Mouse (Mus musculus) heart, adult 2 months (tissue): ENCODE data around the gene Lrtm1. TPM values are rescaled to one million over a fixed set of nuclear protein-coding genes. Genes with fewer than 3 reads are reported as not detected.
A peak's percentile ranks its signal among the peaks of the same experiment; 100 is the strongest.

ENCODE experiments used
- DNase-seq, 2 experiments: peaks; one replicate each; pipeline ENCODE4 v3.0.0; 2021
- H3K27ac ChIP-seq: fragments of 200-600 bp; 2 replicates; pipeline ENCODE4 v1.8.1; 2022
- H3K27me3 ChIP-seq: fragments of 200-500 bp; 2 replicates; pipeline ENCODE4 v1.6.1; 2012; ENCODE audit warnings: mild to moderate bottlenecking, low read length, inconsistent platforms, mixed read lengths; ENCODE audit not compliant: control insufficient read depth, insufficient read depth
- H3K36me3 ChIP-seq: fragments of 200-500 bp; 2 replicates; pipeline ENCODE4 v1.6.1; 2012; ENCODE audit warnings: low read length, inconsistent platforms; ENCODE audit not compliant: control insufficient read depth, insufficient read depth
- H3K4me1 ChIP-seq: fragments of 200-500 bp; 2 replicates; pipeline ENCODE4 v1.6.1; 2011; ENCODE audit warnings: low read length; ENCODE audit not compliant: control insufficient read depth, insufficient read depth
- H3K4me3 ChIP-seq: fragments of 200-600 bp; 2 replicates; pipeline ENCODE4 v1.8.1; 2022
- H3K79me2 ChIP-seq: fragments of 200-500 bp; replicated peaks from 2 replicates; pipeline ENCODE4 v1.6.1; 2012; ENCODE audit warnings: mild to moderate bottlenecking, inconsistent platforms, low read length, moderate library complexity, mixed read lengths; ENCODE audit not compliant: control insufficient read depth, insufficient read depth
- H3K9ac ChIP-seq: fragments of 200-500 bp; 2 replicates; pipeline ENCODE4 v1.6.1; 2012; ENCODE audit warnings: low read depth, mild to moderate bottlenecking, control low read depth, inconsistent platforms, low read length, mixed read lengths
- CTCF ChIP-seq: fragments of 200-600 bp; IDR thresholded peaks from 2 replicates; pipeline ENCODE4 v1.8.1; 2022; ENCODE audit warnings: antibody characterized with exemption, mild to moderate bottlenecking, moderate library complexity
- EP300 ChIP-seq: fragments of 200-500 bp; IDR thresholded peaks from 2 replicates; pipeline ENCODE4 v1.6.1; 2011; ENCODE audit warnings: low read depth, low read length, control low read depth; ENCODE audit not compliant: insufficient read depth
- POLR2A ChIP-seq: fragments of 200-500 bp; IDR thresholded peaks from 2 replicates; pipeline ENCODE4 v1.6.1; 2011; ENCODE audit warnings: mild to moderate bottlenecking, low read depth, low read length, control low read depth; ENCODE audit not compliant: insufficient read depth
- WGBS: fragments of 180-500 bp; shearing (Covaris S2); methylation state at CpG from one replicate; pipeline ENCODE4 v1.1.7; 2018; 5-methylcytosine and 5-hydroxymethylcytosine counted together
- intact Hi-C: fragments of 180-260 bp; cut with DNase I; formaldehyde crosslinking; loops from one replicate; pipeline ENCODE4 v1.15.1; 2025
- polyA plus RNA-seq: library from polyadenylated mRNA; depleted of rRNA; stranded (reverse); fragments of >200 nt; gene quantifications from 2 replicates; pipeline ENCODE4 v1.2.3, GENCODE M21; 2012
- total RNA-seq, 2 experiments: library from RNA; stranded (reverse); gene quantifications; 2 replicates each; pipeline ENCODE4 v1.2.3; 2021

Lrtm1 gene
- total and polyA plus RNA-seq, 3 experiments: 81.6 to 202 (median 189) TPM

DNA sequence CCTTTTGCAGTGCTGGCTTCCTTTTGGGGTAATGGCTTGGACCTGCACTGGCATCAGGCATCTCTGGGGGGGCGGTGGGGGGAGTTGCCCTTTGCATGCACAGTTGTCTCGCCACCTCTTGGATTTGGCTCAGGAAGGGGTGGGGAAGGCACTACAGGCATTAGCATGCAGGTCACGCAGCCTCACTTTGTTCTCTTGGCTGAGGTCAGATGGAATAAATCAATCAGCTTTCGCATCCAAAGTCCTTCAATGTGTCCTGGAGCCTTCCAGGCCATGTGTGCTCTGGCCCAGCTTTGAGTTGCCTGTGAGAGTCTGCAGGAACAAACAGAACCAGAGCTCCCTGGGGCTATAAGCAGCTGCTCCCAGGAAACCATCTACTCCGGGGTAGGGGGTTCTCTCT, 2.1 kb upstream of the Lrtm1 start:
- WGBS: 72% methylated on average over 5 of the region's 5 CpGs
- H3K9ac ChIP-seq: no peak overlapping the region
- H3K4me3 ChIP-seq: no peak overlapping the region
- no peaks in the 10 kb centered on the region for H3K79me2 ChIP-seq
- no peak overlapping the region for H3K27ac ChIP-seq
- no peak for DNase-seq
- intact Hi-C loops: no loop called here
- H3K27me3 ChIP-seq: no peaks in the 10 kb centered on the region
- no peaks in the 10 kb centered on the region for H3K36me3 ChIP-seq
- no peak for TF ChIP-seq POLR2A
- TF ChIP-seq EP300: no peak
- no peak for TF ChIP-seq CTCF
- H3K4me1 ChIP-seq: no peaks in the 10 kb centered on the region

GRCm38 (mm10) chr14:29018316-29019000, 450 bp downstream of the Lrtm1 start:
- H3K27ac ChIP-seq: peak overlapping the region; percentile 84
- WGBS: 42% methylated on average over 7 of the region's 7 CpGs
- H3K27me3 ChIP-seq: no peaks in the 10 kb centered on the region
- TF ChIP-seq CTCF (no peak), POLR2A (no peak), EP300 (no peak)
- H3K36me3 ChIP-seq: no peaks in the 10 kb centered on the region
- H3K4me3 ChIP-seq: peak overlapping the region; percentile 46
- intact Hi-C loops: no loop called here
- no peak for DNase-seq
- no peaks in the 10 kb centered on the region for H3K79me2 ChIP-seq
- peak overlapping the region; percentile 56 for H3K9ac ChIP-seq
- H3K4me1 ChIP-seq: no peaks in the 10 kb centered on the region

DNA sequence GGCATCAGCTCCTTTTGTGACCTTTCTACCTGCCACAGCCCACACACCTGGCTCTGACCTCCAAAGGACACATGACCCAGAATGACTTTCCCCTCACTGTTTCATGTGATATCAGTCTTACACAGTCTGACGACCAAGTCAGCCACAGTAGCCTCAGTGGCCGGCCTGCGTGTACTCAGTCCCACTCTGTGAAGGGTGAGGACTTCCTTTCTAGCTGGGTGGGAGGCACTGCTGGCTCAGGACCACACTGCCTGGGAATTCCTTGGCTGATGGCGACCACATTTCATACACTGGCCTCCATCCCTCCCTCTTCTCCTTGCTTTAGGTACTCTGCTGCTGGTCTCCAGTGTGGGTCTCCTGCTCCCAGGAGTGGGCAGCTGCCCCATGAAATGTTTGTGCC, 3.3 kb downstream of the Lrtm1 start:
- peak overlapping the region; percentile 60 for H3K9ac ChIP-seq
- 0 out of 2 replicates have a peak overlapping the region, but pooled peaks have one; percentile 18 for H3K4me3 ChIP-seq
- H3K79me2 ChIP-seq: no peaks in the 10 kb centered on the region
- no peak for DNase-seq
- no peaks in the 10 kb centered on the region for H3K27me3 ChIP-seq
- 65% methylated on average over 4 of the region's 4 CpGs for WGBS
- H3K36me3 ChIP-seq: no peaks in the 10 kb centered on the region
- H3K27ac ChIP-seq: peak overlapping the region; percentile 84
- intact Hi-C loops: no loop called here
- no peaks in the 10 kb centered on the region for H3K4me1 ChIP-seq
- TF ChIP-seq CTCF: no peak
- no peak for TF ChIP-seq EP300
- peak; percentile 52; the same call in 1 of the 2 replicates for TF ChIP-seq POLR2A

DNA sequence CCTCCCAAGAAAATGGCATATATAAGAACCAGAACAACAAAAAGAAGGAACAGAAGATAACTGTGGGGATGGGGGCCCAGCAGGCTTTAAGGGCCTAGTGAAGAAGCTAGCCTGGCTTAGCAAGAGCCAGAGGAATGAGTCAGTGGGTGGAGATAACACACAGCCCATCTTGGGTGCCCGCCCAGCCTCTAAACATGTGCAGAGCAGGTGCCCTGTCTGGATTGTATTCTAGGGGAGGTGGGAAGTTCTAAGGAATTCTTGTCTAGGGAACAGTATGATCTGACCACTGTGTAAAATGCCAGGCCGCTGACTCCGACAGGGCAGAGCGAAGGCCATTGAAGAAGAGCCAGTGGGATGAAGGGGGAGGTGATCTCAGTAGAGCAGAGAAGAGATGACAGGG, 5.2 kb downstream of the Lrtm1 start:
- no peak overlapping the region for H3K9ac ChIP-seq
- no peaks in the 10 kb centered on the region for H3K4me1 ChIP-seq
- no peaks in the 10 kb centered on the region for H3K79me2 ChIP-seq
- intact Hi-C loops: no loop called here
- H3K36me3 ChIP-seq: no peaks in the 10 kb centered on the region
- WGBS: 84% methylated on average over 4 of the region's 4 CpGs
- no peaks in the 10 kb centered on the region for H3K27me3 ChIP-seq
- peak overlapping the region; percentile 84 for H3K27ac ChIP-seq
- H3K4me3 ChIP-seq: no peak overlapping the region
- DNase-seq: peak; percentile 48 to 55
- TF ChIP-seq POLR2A: no peak
- TF ChIP-seq CTCF: no peak
- TF ChIP-seq EP300: no peak

DNA sequence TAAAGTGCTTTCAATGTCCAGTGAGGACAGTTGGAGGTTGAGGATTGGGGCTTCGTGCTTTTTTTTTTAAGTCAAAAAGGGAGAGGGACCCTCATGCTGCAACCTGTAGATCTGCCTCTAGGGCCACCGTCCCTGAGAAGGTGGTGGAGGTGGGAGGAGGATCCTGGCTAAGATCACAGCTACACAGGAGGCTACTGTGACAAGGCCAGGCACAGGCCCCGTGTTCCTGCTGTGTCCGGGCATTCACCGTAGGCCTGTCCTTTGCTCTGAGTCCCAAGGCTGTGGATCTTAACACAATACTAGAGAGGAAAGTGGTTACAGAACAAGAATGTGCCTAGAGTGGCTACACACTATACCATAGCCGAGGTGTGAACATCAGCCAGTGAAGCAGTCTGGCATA, 7.3 kb downstream of the Lrtm1 start:
- intact Hi-C loops: no loop called here

DNA sequence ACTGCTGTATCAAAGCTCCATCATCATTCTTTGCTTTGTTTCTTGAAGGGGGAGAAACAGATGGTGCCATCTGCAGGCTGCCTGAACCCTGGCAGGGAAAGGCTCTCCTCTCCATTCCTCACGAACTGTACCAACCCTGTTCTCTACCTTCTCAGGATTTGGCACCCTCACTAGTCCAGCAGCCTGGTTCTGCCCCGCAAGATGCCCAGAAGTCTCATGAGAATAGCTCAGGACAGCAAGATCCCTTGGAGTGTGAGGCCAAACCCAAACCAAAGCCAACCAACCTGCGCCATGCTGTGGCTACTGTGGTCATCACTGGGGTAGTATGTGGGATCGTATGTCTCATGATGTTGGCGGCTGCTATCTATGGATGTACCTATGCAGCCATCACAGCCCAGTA, 9.3 kb downstream of the Lrtm1 start:
- no peak for TF ChIP-seq EP300
- TF ChIP-seq POLR2A: no peak
- TF ChIP-seq CTCF: no peak
- H3K27me3 ChIP-seq: no peaks in the 10 kb centered on the region
- 77% methylated on average over 5 of the region's 5 CpGs for WGBS
- H3K79me2 ChIP-seq: no peaks in the 10 kb centered on the region
- H3K4me1 ChIP-seq: no peaks in the 10 kb centered on the region; the same call in none of the 2 replicates
- H3K27ac ChIP-seq: no peak overlapping the region; the same call in 1 of the 2 replicates
- intact Hi-C loops: no loop called here
- no peak for DNase-seq
- H3K4me3 ChIP-seq: no peak overlapping the region
- no peak overlapping the region for H3K9ac ChIP-seq
- H3K36me3 ChIP-seq: no peaks in the 10 kb centered on the region; the same call in 1 of the 2 replicates

More for the DNA sequence above, 7.3 kb downstream of the Lrtm1 start:
- H3K27ac ChIP-seq: peak overlapping the region; percentile 5
- H3K4me1 ChIP-seq: no peaks in the 10 kb centered on the region; the same call in 1 of the 2 replicates
- no peaks in the 10 kb centered on the region for H3K27me3 ChIP-seq
- TF ChIP-seq EP300 (no peak), CTCF (no peak), POLR2A (no peak)
- no peak for DNase-seq
- no peaks in the 10 kb centered on the region for H3K79me2 ChIP-seq
- H3K4me3 ChIP-seq: no peak overlapping the region
- 71% methylated on average over 6 of the region's 6 CpGs for WGBS
- H3K9ac ChIP-seq: no peak overlapping the region
- no peaks in the 10 kb centered on the region; the same call in 1 of the 2 replicates for H3K36me3 ChIP-seq
